Mouse (Mus musculus) heart, adult 9 months (tissue): ENCODE measurements at regions not wholly inside any gene's neighbourhood (a gene's known extent, or its start where the extent isn't known, plus 50 kb on each side); places are given as distances from the start of the nearest gene placed in this dataset.

Source experiments
- DNase-seq, 2 experiments: peaks; one replicate each; pipeline ENCODE4 v3.0.0; 2022; ENCODE audit warnings: low spot score in 2 of 2

DNA sequence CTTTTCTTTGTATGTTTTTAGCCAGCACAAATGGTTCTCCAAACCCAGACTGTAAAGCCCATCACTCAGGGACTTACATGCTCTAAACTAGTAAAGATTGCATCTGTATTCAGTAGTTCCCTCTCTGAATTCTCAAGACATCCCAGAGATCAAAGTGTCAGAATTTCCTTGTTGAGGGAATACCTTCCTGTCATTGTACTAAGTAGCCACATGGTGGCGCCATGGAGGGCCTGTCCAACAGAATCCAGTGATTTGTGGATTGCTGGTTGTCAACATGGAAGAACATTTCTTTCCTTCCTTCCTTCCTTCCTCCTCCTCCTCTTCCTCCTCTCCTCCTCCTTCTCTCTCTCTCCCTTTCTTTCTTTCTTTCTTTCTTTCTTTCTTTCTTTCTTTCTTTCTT, 93.6 kb upstream of the Trpm1 start:
- DNase-seq: no peak

DNA sequence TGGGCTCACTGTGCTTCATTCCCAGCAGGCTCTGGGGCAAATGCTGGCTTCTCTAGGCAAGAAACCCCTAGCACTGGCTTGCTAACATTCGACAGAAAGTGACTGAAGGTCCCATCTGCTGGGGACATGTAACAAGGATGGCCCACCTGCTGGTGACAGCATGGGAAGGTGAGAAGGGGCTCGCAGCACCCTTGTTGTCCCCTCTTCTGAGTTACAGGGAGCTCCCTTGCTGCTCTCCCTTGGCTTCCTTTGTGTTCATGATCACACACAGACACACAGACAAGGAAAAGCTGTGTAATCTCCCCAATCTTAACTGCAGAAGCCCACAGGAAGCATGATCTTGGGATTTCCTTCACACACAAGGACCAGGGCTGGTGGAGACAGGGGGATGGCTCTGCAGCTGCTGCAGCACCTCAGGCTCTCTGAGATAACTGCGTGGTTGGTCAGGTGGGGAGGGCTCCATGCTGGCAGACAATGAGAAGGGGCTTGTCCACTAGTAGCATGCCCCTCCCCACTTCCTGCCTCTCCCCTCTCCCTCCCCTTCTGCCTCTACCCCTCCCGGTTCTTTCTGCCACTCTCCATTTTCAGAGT, 95.3 kb upstream of the Trpm1 start:
- DNase-seq: no peak

DNA sequence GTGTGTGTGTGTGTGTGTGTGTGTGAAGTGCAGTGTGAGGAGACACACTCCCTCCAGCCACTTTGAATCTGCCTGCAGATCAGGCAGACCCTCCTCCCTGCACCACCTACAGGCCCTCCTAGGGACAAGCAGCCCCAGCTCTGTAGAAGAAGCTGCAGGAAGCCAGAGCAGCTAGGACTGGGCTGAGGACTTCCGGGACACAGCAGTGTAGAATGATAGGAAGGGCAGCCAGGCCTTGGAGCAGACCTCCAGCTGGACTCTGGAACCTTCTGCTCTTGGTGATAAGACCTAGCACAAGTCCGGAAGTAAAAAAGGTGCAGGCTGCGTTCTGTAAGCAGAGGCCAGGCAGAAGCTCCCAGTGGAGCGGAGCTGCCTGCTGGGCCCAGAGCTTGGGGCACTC, 95.8 kb upstream of the Trpm1 start:
- DNase-seq: peak; percentile 24 to 51

DNA sequence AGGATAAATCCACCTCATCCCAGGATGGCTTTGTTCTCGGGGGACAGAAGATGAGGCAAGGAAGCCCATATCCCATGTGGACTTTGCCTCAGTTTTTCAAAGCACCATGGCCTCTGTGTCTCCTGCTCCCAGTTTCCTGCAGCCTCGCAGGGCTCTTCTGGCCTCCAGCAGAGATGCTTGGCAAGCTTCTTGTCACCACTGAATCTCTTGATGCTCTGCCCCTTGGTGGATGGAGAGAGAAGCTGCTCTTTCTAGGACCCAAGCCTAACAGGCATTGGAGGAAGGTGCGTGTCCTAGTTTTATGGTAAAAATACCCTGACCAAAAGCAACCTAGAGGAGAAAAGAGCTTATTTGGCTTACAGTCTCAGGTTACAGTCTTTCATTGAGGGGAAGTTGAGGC, 97.1 kb upstream of the Trpm1 start:
- no peak for DNase-seq

DNA sequence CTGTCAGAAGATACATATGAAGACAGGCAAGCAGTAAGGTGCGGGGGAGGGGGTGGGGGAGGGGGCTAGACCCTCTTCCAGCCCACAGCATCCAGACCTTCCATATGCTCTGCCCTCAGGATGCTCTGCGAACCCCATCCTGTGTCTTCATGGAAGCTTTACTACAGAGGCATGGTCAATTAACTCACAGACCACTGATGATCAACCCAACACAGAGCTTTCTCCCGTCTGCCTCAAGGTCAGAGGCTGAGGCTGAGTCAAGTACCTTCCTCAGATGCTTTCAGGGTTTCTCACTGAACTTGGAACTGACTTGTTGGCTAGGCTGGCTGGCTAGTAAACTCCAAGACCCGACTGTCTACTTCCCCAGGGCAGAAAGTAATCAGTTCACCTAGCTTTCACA, 98.6 kb upstream of the Trpm1 start:
- no peak for DNase-seq

DNA sequence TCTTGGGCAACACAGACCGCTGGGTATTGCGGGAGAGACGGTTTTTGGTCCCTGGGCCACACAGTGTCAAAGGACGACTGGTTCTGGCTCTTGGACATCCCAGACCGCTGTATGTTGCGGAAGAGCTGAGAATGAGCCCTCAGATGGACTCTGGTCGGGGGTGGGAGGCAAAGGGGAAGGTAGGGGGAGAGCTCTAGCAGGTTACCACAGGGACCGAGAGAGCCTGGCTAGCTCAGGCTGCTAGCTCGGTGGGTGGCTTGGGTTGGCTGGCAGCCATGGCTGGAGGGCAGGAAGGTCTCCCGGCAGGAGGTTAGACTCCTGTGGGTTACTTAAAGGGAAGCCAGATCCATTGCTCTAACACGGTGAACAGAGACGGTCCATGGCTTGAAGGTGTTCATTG, 99.9 kb upstream of the Trpm1 start:
- no peak for DNase-seq

DNA sequence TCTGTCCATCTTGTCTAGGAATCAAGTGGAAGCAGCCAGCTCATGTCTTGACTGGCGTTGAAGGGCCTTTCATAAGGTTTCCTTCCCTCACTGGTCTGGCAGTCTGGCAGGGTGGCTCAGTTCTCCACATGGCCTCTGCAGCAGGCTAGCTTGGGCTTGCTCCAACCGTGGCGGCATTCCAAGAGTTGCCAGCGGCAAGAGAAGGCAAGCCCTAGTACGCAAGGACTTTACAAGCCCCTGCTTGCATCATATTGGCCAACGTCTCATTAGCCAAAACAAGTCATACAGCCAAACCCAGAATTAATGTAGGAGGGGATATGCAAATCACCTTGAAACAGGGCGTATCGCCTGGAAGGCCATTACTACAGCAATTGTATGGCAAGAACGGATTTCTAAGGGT, 101.2 kb upstream of the Trpm1 start:
- peak; percentile 22 to 32 for DNase-seq

- DNase-seq: no peak
Measured at GRCm38 (mm10) chr7:64050826-64051401, 102.7 kb upstream of the Trpm1 start.

DNA sequence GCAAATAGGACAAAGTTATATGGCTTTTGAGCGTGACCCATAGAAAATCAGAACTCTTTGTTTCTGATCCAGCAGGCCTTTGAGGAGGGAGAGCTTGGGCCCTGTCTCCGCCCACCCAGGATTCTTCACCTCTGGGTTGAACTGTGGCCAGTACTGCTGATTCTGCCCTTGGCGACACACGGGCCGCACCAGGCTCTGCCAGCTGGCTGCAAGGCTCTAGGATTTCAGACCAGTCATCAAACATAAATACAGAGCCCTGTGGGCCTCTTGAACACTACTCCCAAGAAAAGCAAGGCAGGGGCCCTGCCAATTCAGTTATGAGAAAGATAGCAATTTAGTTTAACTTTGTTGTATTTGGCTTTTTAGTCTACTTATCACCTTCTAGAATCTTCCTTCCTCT, 103.4 kb upstream of the Trpm1 start:
- DNase-seq: peak; percentile 50 to 61

DNA sequence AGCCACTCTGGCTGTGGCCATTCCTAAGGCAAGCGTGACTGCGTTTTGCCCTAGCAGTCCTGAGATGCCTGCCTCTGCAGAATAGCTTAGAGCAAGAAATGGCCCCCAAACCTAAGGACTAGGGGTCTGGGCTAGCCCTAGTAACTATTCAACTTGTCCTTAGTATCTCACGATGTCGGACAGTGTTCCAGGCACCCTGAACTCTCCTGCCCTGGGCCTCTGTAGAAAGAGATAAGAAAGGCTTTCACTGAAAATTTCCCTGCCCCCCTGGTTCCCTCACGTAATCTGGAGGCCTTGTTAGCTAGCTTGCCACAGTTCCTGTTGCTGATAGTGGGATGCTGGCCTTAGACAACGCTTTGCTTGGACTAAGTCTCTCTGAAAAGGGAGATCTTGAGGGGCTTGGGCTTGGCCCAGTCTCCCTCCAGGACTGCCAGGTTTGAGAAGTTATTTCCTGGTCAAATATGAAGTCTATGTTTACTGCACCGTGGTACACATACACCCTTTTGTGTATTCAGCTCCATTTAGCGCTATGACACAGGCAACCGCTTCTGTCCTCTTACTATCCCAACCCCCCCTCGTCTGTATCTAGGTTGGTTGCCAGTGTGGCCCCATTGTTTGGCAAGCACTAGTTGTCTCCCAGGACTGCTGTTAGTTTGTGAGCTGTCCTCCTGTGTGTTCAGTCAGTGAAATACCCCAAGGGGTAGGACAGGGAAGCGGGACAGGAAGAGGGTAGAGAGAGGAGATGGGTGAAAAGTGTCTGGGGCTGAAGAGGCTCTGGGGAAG, 104.3 kb upstream of the Trpm1 start:
- DNase-seq: peak; percentile 10 to 28

DNA sequence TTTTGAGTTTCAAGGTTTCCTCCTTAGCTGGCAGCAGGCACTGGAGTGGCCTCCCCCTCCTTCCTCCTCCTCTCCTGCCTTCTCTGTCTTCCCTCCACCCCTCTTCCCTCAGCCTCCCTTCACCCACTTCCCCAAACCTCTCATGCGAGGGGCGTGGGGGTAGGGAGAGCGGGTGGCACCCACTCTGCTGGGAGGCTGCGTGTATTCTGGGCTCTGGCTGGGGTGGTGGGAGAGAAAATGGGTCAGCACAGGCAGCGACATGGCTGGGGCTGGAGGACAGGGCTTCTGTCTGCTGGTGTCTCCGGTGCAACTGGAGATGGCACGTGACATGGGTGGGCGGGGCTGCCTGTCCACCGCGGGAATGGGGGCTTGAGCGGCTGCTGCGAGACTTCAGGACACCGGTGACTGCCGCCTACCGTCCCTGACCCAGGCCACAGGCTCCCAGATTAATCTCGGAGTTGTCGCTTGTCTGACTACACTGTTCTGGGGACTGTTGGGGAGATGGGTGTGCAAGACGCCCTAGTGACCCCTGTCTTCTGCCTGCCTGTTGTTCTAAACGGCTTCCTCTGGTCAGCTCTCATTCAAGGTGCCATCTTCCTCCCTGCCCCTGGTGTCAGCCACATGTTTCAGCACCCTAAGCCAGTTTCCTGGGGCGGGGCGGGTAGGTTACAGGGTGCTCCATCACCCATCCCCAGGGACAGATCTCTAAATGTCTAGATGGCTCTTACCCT, 105.0 kb upstream of the Trpm1 start:
- peak; percentile 32 to 42 for DNase-seq

- DNase-seq: no peak
Measured at GRCm38 (mm10) chr7:64047831-64048230, 105.8 kb upstream of the Trpm1 start.

- DNase-seq: no peak
Measured at GRCm38 (mm10) chr7:64045292-64045691, 106.6 kb upstream of the Klf13 start.

GRCm38 (mm10) chr7:64042978-64043377, 104.3 kb upstream of the Klf13 start:
- no peak for DNase-seq

DNA sequence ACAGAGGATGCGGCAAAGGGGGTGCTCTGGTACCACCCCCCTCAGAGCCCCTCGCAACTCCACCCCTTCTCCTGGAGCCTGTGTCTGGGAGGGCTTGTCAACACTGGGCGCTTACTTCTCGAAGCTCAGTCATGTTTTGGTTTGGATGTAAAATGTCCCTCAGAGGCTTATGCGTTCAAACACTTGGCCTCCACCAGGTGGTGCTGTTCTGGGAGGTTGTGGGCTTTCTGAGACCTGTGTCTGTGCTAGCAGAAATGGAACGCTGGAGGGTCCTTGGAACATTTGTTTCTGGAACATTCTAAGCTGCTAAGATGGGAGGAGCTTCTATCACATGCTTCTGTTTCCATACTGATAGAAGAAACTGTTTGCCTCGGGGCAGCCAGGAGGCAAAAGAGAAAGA, 102.6 kb upstream of the Klf13 start:
- DNase-seq: no peak

GRCm38 (mm10) chr7:64040026-64040737, 101.5 kb upstream of the Klf13 start:
- DNase-seq: peak in 1 of 2 experiments; percentile 20

DNA sequence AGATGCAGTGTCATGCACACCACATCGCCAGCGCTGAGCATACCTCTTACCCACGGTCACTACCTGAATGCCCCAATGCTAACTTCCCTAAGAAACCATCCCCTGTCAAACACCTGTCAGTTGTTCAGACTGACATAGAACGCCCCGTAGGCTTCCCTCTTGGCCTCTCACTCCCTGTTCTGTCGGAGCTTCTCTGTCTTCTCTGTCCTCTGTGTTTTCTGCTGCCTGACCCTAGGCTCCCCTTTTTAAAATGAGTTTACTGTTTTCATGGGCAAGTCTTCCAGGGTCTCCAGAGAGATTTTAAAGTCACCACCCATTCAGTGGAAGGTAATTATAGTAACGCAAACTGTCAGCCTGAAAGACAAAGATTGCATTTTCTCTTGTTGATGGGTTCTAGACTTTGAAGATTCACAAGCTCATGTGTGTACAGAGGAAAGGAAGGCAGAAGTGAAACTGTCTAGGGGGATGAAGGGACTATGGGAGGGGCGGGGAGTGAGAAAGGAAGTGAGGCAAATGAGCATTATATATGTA, 99.1 kb upstream of the Klf13 start:
- no peak for DNase-seq

DNA sequence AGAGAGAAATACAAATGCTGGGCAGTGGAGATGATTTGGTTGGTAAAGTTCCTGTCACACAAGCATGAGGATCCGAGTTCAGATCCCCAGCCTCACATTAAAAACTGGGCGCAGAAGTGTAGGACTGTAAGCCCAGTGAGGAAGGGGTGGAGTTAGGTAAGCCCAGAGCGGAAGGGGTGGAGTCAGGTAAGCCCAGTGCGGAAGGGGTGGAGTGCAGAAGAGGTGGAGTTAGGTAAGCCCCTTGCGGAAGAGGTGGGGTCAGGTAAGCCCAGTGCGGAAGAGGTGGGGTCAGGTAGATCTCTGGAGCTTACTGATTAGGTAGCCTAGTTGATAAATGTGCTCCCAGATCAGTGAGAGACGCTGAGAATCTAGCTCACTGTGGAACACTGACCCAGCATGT, 97.4 kb upstream of the Klf13 start:
- DNase-seq: no peak

- no peak for DNase-seq
Measured at GRCm38 (mm10) chr7:64035025-64035606, 96.4 kb upstream of the Klf13 start.

GRCm38 (mm10) chr7:64034493-64034892, 95.8 kb upstream of the Klf13 start:
- no peak for DNase-seq

DNA sequence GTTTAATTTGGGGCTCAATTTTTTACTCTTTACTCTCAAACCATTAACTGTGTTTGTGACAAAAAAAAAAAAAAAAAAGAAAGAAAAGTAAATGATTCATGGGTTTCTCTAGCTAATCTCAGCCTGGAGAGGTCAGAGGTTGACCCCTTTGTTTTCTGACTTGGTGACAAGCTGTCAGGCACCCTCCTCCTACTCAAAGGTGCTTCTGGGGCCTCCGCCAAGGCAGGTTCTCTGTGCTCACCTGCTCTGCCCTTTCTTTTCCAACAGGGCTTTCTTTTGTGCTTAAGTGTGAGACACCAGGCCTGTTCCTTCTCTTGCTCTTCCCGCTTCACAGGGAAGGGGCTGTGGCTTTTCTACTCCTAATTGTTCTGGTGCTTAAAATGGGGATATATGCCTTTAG, 94.7 kb upstream of the Klf13 start:
- no peak for DNase-seq
